Mouse (Mus musculus) CH12.LX (cell line): ENCODE measurements around the gene Ccdc148.

Experiments
- CHD2 ChIP-seq: IDR thresholded peaks from 2 replicates; pipeline ENCODE4 v1.6.1; 2011; ENCODE audit warnings: low read length, improper control_type of control experiment
- CTCF ChIP-seq, 2 experiments: IDR thresholded peaks in 1 of 2; conservative IDR thresholded peaks in 1 of 2; 2 replicates each; pipeline ENCODE4 v1.5.1; 2011 to 2012; ENCODE audit warnings: low read depth in 2 of 2, low read length in 2 of 2, improper control_type of control experiment in 1 of 2, inconsistent platforms in 1 of 2, mild to moderate bottlenecking in 1 of 2, moderate library complexity in 1 of 2
- EP300 ChIP-seq: IDR thresholded peaks from 2 replicates; pipeline ENCODE4 v1.6.1; 2011; ENCODE audit warnings: low read length, improper control_type of control experiment
- GABPA ChIP-seq: IDR thresholded peaks from 2 replicates; pipeline ENCODE4 v1.6.1; 2012; ENCODE audit warnings: low read depth, low read length, improper control_type of control experiment, inconsistent platforms; ENCODE audit not compliant: insufficient replicate concordance
- JUN ChIP-seq: IDR thresholded peaks from 2 replicates; pipeline ENCODE4 v1.6.1; 2011; ENCODE audit warnings: low read depth, mild to moderate bottlenecking, low read length, improper control_type of control experiment, moderate library complexity; ENCODE audit not compliant: insufficient read depth
- MAZ ChIP-seq: IDR thresholded peaks from 2 replicates; pipeline ENCODE4 v1.6.1; 2012; ENCODE audit warnings: low read depth, mild to moderate bottlenecking, inconsistent platforms, low read length, improper control_type of control experiment, moderate library complexity
- NELFE ChIP-seq: IDR thresholded peaks from 2 replicates; pipeline ENCODE4 v1.6.1; 2011; ENCODE audit warnings: low read depth, low read length, improper control_type of control experiment
- NRF1 ChIP-seq: IDR thresholded peaks from 2 replicates; pipeline ENCODE4 v1.6.1; 2014; ENCODE audit warnings: low read depth, mild to moderate bottlenecking, inconsistent platforms, low read length, improper control_type of control experiment, moderate library complexity
- POLR2A ChIP-seq: IDR thresholded peaks from 2 replicates; pipeline ENCODE4 v1.6.1; 2011; ENCODE audit warnings: low read depth, mild to moderate bottlenecking, improper control_type of control experiment, low read length
- TCF12 ChIP-seq: IDR thresholded peaks from 2 replicates; pipeline ENCODE4 v1.6.1; 2014; ENCODE audit warnings: low read depth, mild to moderate bottlenecking, inconsistent platforms, low read length, improper control_type of control experiment
- USF2 ChIP-seq: conservative IDR thresholded peaks from 2 replicates; pipeline ENCODE4 v1.6.1; 2011; ENCODE audit warnings: low read depth, low read length, improper control_type of control experiment

- no peak for TF ChIP-seq POLR2A
- no peak for TF ChIP-seq CTCF (conservative IDR thresholded peaks at IDR 0.05 in 1 of 2, IDR thresholded peaks at IDR 0.05 in 1 of 2; ENCODE audit: low read depth in 2 of 2, low read length in 2 of 2)
- TF ChIP-seq GABPA, result no peak
- no peak for TF ChIP-seq JUN
- TF ChIP-seq EP300, result no peak
- no peak for TF ChIP-seq NELFE
- TF ChIP-seq TCF12, result no peak
- no peak for TF ChIP-seq NRF1
- TF ChIP-seq CHD2, result no peak
- TF ChIP-seq USF2, result no peak
- no peak for TF ChIP-seq MAZ
Measured at GRCm38 (mm10) chr2:58773833-58774232, 386.6 kb downstream of the Ccdc148 start.
